Mouse (Mus musculus) C2C12 (cell line): Measurements from ENCODE around the gene Tmcc2.

ENCODE experiments used
- CEBPB ChIP-seq: IDR thresholded peaks from one replicate; pipeline ENCODE4 v1.6.1; 2011; ENCODE audit warnings: low read depth, mild to moderate bottlenecking, control low read depth, moderate library complexity
- CTCF ChIP-seq: IDR thresholded peaks from one replicate; pipeline ENCODE4 v1.5.1; 2011; ENCODE audit not compliant: control insufficient read depth, insufficient read depth, insufficient read length
- FOSL1 ChIP-seq: IDR thresholded peaks from one replicate; pipeline ENCODE4 v1.8.0; 2011; ENCODE audit warnings: mild to moderate bottlenecking, low read length; ENCODE audit not compliant: poor library complexity, insufficient read depth, severe bottlenecking
- MAX ChIP-seq: IDR thresholded peaks from one replicate; pipeline ENCODE4 v1.6.1; 2011; ENCODE audit warnings: mild to moderate bottlenecking, control low read depth
- MYOD1 ChIP-seq: IDR thresholded peaks from one replicate; pipeline ENCODE4 v1.6.1; 2011; ENCODE audit warnings: low read depth; ENCODE audit not compliant: control insufficient read depth, insufficient read length
- MYOG ChIP-seq: IDR thresholded peaks from one replicate; pipeline ENCODE4 v1.6.1; 2011; ENCODE audit not compliant: control insufficient read depth, insufficient read length; ENCODE audit errors: extremely low read depth
- USF1 ChIP-seq: IDR thresholded peaks from one replicate; pipeline ENCODE4 v1.6.1; 2011; ENCODE audit warnings: low read depth, mild to moderate bottlenecking, control low read depth, moderate library complexity

DNA sequence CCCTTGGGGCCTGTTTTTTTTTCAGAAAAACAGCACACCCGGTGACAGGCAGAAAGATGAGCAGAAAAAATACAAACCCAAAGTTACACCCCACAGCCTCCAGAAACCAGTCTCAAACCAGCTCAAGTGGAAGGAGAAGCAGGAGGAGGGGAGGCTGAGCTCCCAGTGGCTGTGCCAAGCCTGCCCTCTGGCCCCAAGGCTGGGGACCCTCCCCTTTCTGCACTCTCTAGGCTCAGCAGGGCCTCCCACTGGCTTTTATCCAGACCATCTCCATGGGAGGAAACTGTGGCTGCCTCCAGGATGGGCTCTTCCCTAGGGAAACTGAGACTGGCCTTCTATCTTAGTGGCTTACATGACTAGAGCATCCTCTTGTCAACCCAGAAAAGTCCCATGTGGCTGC is 34.2 kb downstream of the Tmcc2 start:
- TF ChIP-seq CTCF (no peak), USF1 (no peak), MYOD1 (no peak), CEBPB (no peak), MAX (no peak), FOSL1 (no peak), MYOG (no peak)
